Mouse (Mus musculus): ENCODE measurements at regions not wholly inside any gene's neighbourhood (a gene's known extent, or its start where the extent isn't known, plus 50 kb on each side); places are given as distances from the start of the nearest gene placed in this dataset.

DNA sequence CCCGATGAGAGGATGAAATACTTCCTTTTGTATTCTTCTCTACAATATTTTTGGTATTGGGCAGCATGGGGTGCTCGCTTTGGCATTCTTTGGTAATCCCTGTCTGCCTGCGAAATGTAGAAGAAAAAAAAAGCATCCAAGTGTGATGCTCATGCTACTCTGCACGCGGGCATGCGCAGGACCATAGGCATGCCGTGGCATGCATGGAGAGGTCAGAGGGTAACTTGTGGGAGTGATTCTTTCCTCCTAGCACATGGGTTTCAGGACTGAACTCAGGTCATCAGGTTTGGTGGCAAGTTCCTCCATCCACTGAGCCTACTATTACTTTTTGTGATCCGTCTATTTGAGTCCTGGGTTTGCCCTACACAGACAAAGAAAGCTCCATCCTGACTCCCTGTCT lies 74.3 kb downstream of the Gm525 start:
- DNase-seq (ENCODE audit: low read depth, low spot score) = no peak

DNA sequence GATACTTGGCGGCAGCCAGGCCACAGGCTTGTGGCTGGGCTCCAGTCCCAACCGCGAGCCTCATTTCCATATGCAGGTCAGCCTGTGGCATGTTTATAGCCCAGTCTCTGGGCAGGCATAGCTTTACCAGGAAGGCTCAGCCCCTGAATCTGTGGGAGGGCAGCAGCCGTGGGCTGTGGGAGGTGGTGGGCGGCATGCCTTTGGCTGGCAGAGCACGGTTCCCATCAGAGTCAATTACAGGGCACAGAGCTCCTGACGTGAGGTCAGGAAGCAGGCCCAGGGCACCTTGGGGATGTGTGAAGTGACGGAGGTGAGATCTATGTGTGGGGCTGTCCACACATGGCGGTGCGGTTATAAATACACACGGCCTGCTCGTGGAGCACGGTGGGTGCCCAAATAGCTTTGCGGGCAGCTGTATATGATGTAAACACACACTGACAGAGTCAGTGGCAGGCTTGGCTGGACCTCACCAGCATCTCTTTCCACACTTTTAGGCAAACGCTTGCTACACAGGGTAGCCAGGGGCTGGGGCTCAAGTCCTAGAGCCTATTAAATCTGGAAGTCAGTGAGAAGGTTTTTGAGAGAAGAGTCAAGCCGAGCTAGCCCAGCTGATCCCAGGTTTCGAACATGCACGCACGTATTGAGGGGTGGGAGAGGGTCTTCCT lies 71.8 kb downstream of the Gm525 start:
- DNase-seq (ENCODE audit: low read depth, low spot score) = no peak

DNA sequence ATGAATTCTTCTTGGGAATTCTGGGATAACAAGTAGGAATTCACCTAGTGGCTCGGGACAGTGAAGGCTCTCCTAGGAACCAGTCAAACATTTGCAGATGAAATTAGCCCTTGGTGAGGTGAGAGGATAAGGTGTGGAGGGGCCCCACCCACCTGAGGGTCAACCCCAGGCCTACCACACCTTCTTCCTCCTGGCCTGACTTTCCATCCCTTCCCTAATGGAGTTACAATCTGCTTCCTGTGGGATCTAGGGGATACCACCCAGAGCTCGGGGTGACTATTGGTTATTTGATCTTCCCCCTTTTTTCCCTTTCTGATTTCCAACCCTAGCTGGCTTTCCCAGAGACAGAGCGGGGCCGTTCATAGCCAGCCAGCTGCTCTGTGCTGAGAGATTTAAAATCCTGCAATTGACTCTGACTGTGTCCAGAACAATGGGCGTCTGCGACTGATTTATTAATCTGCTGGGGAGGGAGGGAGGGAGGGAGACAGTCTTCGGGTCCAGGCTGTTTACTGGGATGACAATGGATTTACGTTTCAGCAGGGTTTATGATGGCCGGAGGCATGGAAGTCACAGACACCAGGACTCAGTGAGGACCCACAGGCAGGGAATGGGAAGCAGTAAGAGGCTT lies 69.0 kb downstream of the Gm525 start:
- DNase-seq (ENCODE audit: low read depth, low spot score) = no peak

Measured in retina, postnatal 7 days (tissue).